Mouse (Mus musculus): ENCODE results near the gene Btbd3. TPM values are rescaled to one million over a fixed set of nuclear protein-coding genes. Genes with fewer than 3 reads are reported as not detected.

The Btbd3 gene
- 41.7 and 46.9 TPM in 2 replicates for polyA plus RNA-seq (2021; fragmentation: Nextera tagmentation)
- long read RNA-seq, experiment 1, full-length matches to known transcripts: 399 of 541 reads
- long read RNA-seq, experiment 1, partial matches to known transcripts: 112 of 541 reads
- long read RNA-seq, experiment 1, other reads (novel, unspliced or antisense): 30 of 541 reads
- long read RNA-seq, experiment 2, full-length matches to known transcripts: 47 of 111 reads
- long read RNA-seq, experiment 2, partial matches to known transcripts: 35 of 111 reads
- long read RNA-seq, experiment 2, other reads (novel, unspliced or antisense): 29 of 111 reads

GRCm38 (mm10) chr2:138256411-138256810 lies at the start of gene Btbd3:
Btbd3 (plus strand) TSS chr2:138256565.

Measured in left cerebral cortex, adult 6 months (tissue).